Mouse (Mus musculus) adrenal gland, adult 2 months (tissue): ENCODE results near the gene Ifi27l2a. TPM values are rescaled to one million over a fixed set of nuclear protein-coding genes. Genes with fewer than 3 reads are reported as not detected.
"Not testable (repeated sequence)": the region's sequence is repeated elsewhere in the genome, so short reads cannot be mapped to it uniquely, and the experiment has no call there.

Experiments
- DNase-seq: peaks from one replicate; pipeline ENCODE4 v3.0.0; 2021
- long read RNA-seq: library from polyadenylated mRNA; stranded (forward); transcript quantifications from one replicate; pipeline ENCODE4 v2.0.0, GENCODE M21; 2021
- polyA plus RNA-seq: library from polyadenylated mRNA; depleted of rRNA; stranded (reverse); fragments of >200 nt; gene quantifications from 2 replicates; pipeline ENCODE4 v1.2.3, GENCODE M21; 2012; rRNA removed
- total RNA-seq, 2 experiments: library from RNA; stranded (reverse); gene quantifications; 2 replicates each; pipeline ENCODE4 v1.2.3; 2021

Ifi27l2a gene
- total RNA-seq: 1,000 to 10,000 TPM in 1 of 2 experiments, 100 to 1,000 TPM in 1; 340 to 1,466 TPM
- polyA plus RNA-seq: 539 and 2,543 TPM in 2 replicates
- long read RNA-seq, transcript Ifi27l2a-201 (4 exons, 463 nt): major isoform, 1,162 of 1,225 reads
- long read RNA-seq, partial matches to known transcripts: 35 of 1,225 reads
- long read RNA-seq, other reads (novel, unspliced or antisense): 28 of 1,225 reads

GRCm38 (mm10) chr12:103443524-103443923 lies at the start of gene Ifi27l2a:
TSS of gene Ifi27l2a (minus strand) at chr12:103443680.
- DNase-seq: no peak

DNA sequence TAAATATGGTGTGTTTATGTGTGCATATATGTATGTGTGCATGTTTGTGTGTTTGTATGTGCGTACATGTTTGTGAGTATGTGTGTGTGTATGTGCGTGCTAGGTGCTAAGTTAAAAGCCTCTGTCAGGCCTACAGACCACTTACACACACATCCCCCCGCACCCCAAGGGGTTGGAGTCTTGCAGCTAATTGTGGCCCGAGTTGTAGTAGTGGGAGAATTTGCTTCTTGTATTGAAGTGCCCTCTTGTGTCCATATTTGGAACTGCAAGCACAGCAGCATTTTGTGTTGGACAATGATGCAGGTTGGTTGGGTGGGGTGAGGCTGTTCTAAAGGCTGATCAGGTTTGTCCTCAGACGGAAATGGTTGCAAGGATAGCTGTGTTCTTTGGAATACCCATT lies 49.3 kb upstream of the Ifi27l2a start:
- peak; percentile 65 for DNase-seq

- DNase-seq: no peak
Measured at GRCm38 (mm10) chr12:103491091-103491730, 47.7 kb upstream of the Ifi27l2a start.

- no peak for DNase-seq
Measured at GRCm38 (mm10) chr12:103487750-103488149, 44.3 kb upstream of the Ifi27l2a start.

- DNase-seq: peak; percentile 30
Measured at GRCm38 (mm10) chr12:103487276-103487675, 43.8 kb upstream of the Ifi27l2a start.

- DNase-seq: peak; percentile 26
Measured at GRCm38 (mm10) chr12:103486726-103487125, 43.2 kb upstream of the Ifi27l2a start.

DNA sequence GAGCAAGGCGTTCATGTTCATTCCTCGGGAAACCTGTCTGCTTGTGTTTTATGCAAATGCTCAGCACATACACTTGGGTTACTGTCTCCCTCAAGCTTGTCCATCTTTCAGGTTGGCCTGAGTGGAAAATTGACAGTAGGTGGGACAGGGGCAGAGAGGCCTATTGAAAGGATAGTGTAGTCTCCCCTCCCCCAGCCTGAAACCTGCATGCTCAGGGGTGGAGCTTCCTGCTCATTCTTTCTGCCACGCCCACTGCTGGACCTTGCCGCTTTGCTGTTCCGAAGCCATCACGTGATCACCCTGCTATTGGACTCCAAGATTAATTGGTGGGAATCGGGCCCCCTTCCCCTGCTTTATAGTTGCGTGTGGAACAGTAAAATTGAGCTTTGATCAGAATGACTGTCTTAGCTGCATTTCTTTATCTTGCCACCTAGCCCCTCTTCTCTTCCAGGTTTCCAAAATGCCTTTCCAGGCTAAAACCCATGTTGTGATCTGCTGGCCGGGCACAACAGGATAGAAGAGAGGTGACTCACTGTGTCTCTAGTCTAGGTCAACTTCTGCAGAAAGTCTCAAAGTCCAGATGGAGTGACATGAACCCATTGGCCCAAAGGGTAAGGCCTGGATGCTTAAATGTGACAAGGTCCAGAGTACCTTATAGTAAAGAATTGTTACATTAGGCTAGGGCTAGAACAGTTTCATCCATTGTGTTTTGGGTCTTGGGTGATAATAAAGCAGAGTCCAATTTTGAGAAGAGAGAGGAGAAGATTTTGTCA lies 40.9 kb upstream of the Ifi27l2a start:
- not testable (repeated sequence) for DNase-seq

- DNase-seq: peak; percentile 34
Measured at GRCm38 (mm10) chr12:103482781-103483180, 39.3 kb upstream of the Ifi27l2a start.

DNA sequence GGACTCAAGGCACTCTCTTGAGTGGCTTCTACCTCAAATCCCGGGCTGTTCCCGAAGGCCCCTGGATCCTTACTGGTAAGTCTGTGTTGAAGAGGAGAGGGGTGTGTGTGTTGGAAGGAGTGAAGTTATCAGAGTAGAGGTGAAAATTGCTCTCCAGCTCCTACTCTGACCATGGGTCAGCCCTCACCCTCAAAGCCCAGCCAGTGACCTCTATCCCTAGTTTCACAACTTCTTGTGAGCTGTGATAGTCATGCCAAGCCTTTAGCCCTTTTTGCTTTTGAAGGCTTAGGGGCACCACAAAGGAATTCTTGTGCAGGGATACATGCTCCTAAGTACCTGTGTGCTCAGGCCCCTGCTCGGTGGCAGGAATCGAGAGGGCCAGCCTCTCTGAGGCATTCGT lies 38.2 kb upstream of the Ifi27l2a start:
- peak; percentile 36 for DNase-seq

DNA sequence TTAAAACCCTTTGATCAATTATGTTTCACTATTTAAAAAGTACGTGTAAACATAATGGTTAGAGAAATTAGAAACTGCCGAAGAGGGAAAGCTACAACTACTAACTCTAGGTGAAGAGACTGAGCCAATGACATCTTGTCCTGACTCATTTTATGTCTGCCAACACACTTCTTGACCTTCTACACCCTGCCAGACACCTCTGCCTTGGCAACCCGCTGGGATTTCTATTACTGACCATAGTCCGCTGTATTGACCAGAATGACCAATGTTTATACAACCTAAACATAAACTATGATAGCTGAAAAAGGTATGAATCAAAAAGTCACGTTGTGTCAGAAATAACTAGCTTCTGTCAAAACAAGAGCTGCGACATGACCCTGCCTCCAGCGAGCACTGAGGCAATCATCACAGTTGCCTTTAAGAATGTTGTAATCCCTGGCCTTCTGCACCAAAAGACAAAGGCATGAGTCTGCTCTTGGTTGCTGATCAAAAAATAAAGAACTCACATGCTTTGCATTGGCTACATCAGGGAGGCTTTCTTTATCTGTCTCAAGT lies 34.1 kb upstream of the Ifi27l2a start:
- DNase-seq: peak; percentile 43

GRCm38 (mm10) chr12:103476779-103477389 lies 33.4 kb upstream of the Ifi27l2a start:
- DNase-seq: peak; percentile 1

- peak; percentile 24 for DNase-seq
Measured at GRCm38 (mm10) chr12:103474481-103474880, 31.0 kb upstream of the Ifi27l2a start.

DNA sequence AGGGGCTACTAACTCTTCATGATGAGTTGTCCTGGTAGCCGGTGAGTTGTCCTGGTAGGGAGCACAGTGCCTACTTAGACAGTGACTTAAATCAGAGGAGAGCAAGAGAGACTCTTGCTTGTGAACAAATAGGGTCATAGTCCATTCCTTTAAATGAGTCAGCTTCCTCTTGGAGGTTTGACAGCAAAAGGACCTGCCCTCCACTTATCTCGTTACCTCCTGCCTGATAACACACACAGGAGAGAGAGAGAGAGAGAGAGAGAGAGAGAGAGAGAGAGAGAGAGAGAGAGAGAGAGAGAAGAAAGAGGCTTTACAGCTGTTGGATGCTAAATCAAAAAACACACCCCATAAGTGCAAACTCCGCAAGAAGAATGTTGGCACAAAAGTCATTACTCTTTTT lies 13.7 kb upstream of the Ifi27l2a start, which contains the start of gene Ifi27l2b:
Gene Ifi27l2b (minus strand): TSS at position 84 of the 400 bp plus-strand sequence.
- DNase-seq: no peak

DNA sequence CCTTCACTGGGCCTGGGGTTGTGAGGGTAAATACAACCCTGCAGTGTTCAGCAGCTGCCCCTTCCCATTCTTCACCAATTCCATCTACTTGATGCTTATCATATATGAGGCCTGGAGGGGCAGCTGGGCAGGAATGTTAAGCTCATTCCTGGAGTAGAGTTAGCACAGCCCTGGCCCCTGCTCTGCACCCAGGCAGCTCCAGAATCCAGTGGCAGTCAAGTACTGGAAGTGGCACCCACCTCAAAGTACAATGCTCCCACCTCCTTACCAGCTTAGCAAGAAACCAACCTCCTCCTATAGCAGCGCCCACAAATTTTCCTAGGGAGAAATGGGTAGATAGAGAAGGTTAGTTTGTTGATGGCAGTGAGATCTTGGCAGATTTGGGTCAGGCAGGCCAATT lies 13.2 kb upstream of the Ifi27l2a start:
- DNase-seq: not testable (repeated sequence)

DNA sequence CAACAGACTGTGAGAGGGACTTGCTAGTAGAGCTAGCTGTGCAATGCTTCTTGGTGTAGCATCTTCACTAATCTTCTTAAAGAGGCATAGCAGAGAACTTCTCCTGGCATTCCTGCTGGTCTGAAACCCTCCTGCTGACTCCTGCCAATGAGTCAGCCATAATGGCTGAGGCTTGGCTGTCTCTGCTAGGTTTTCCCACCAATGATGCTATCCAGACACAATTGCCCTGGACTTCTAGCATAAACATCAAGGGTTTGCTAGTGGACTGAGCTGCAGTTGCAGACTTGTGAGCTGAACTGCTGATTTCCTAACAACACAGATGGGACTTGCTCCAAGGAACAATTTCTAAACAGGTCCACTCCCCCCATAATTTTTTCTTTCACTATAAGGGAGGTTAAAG lies 9.9 kb upstream of the Ifi27l2a start:
- DNase-seq: no peak

- DNase-seq: no peak
Measured at GRCm38 (mm10) chr12:103445060-103445459, 1.6 kb upstream of the Ifi27l2a start.

GRCm38 (mm10) chr12:103444261-103444660 lies 781 bp upstream of the Ifi27l2a start:
- not testable (repeated sequence) for DNase-seq

DNA sequence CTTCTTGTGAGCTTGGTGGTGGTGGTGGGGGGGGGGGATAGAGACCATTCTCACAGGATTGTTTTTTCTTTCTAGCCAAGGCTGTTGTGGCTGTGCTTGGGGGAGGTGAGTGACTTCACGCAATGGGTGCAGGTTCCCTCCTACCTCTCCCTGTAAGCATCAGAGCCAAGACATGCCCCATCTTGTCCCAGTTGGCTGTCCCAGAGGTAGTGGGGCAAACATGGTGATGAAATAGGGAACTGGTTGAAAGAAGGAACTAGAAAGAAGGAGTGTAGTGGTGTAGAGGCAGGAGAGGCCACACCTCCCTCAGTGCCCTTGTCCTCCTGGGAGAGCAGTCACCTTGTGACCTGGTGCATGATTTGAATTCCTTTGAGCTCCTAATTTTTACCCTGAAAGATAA lies 5.9 kb downstream of the Ifi27l2a start:
- peak; percentile 40 for DNase-seq

GRCm38 (mm10) chr12:103434861-103435260 lies 8.6 kb downstream of the Ifi27l2a start:
- DNase-seq: no peak

DNA sequence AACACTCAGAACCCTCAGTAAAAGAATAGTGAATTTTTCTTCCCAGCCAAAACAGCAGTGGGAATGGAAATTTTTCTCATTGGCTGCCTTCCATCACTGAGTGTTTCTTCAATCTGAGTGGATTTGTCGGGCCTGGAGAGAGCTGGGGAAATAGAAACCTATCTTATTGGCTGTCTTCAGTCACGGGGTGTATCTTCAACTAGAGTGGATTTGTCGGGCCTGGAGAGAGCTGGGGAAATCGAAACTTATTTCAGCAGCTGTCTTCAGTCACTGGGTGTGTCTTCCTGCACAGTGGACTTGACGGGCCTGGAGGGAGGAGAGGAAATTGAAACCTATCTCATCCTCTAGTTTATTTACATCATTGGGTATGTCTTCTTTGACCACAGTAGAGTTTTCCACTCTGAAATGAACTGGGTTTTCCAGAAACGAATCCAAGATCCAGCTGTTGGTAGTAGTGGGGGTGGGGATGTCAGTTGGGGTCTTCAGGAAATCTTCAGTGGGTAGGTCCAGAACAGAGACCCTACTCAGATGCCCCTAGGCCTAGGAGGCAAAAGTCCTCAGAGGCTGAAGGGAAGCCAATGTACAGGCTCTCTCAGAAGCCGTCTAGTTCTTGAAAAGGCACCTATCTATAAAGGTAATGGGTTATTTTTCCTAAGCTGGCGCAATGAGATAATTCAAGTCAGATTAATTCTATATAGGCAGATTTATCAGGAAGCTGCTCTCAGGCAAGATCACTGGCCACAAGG lies 9.3 kb downstream of the Ifi27l2a start, which contains the start of gene Ifi27:
Gene Ifi27 (plus strand): TSS at position 226 of the 746 bp plus-strand sequence.
- DNase-seq: peak; percentile 90

DNA sequence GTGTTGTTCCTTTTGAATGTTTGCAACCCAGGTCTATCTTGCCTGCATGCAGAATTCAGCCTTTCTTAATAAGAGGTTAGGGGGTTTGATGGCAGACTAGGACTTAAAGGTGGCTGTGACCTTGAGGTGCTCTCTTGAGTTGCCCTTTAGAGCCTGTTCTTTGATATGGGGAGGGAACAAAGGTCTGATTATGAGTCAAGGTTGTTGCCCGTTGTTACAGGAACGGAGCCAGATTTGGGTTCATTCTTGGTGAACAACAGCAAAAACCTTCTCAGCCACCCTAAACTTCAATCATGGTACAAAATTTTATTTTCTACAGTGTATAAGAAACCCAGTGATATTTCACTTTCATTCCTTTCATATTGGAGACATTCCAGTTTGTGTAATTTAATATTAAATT lies 10.1 kb downstream of the Ifi27l2a start:
- peak; percentile 77 for DNase-seq
